Mouse (Mus musculus) kidney, embryonic 14.5 days (tissue): Measurements from ENCODE around the gene Cnst. TPM values are rescaled to one million over a fixed set of nuclear protein-coding genes. Genes with fewer than 3 reads are reported as not detected.

Experiments
- ATAC-seq: fragments of 200-750 bp; cut with Nextera tagmentation; 2 replicates; pipeline ENCODE4 v1.8.0; 2017; ENCODE audit warnings: moderate number of reproducible peaks, mild to moderate bottlenecking, moderate TSS enrichment, moderate library complexity; ENCODE audit not compliant: low FRiP score, low TSS enrichment
- H3K27ac ChIP-seq: fragments of 300-500 bp; sonication (generic); 2 replicates; pipeline ENCODE4 v1.5.1; 2014; ENCODE audit warnings: low read depth, mild to moderate bottlenecking, low read length, moderate library complexity, mixed read lengths
- H3K27me3 ChIP-seq: fragments of 300-500 bp; sonication (generic); 2 replicates; pipeline ENCODE4 v1.6.1; 2014; ENCODE audit warnings: mild to moderate bottlenecking, low read length; ENCODE audit not compliant: control insufficient read depth, insufficient read depth
- H3K36me3 ChIP-seq: fragments of 300-500 bp; sonication (generic); 2 replicates; pipeline ENCODE4 v1.6.1; 2014; ENCODE audit warnings: low read length, mixed read lengths; ENCODE audit not compliant: control insufficient read depth, insufficient read depth
- H3K4me1 ChIP-seq: fragments of 300-500 bp; sonication (generic); 2 replicates; pipeline ENCODE4 v1.6.1; 2014; ENCODE audit warnings: low read length, mixed read lengths; ENCODE audit not compliant: control insufficient read depth, insufficient read depth
- H3K4me2 ChIP-seq: fragments of 300-500 bp; sonication (generic); replicated peaks from 2 replicates; pipeline ENCODE4 v1.6.1; 2014; ENCODE audit warnings: low read depth, mild to moderate bottlenecking, low read length
- H3K4me3 ChIP-seq: fragments of 300-500 bp; sonication (generic); 2 replicates; pipeline ENCODE4 v1.5.1; 2014; ENCODE audit warnings: mild to moderate bottlenecking, low read length
- H3K9ac ChIP-seq: fragments of 300-500 bp; sonication (generic); 2 replicates; pipeline ENCODE4 v1.6.1; 2014; ENCODE audit warnings: low read depth, mild to moderate bottlenecking, low read length, moderate library complexity
- H3K9me3 ChIP-seq: fragments of 300-500 bp; sonication (generic); 2 replicates; pipeline ENCODE4 v1.6.1; 2016; ENCODE audit warnings: low read length; ENCODE audit not compliant: control insufficient read depth
- WGBS: fragments of 180-500 bp; shearing (Covaris S2); extraction: QIAGEN DNeasy Blood & Tissue Kit; methylation state at CpG from one replicate; pipeline ENCODE4 v1.1.7; 2014; 5-methylcytosine and 5-hydroxymethylcytosine counted together
- polyA plus RNA-seq: library from polyadenylated mRNA; unstranded; fragments of >200 nt; fragmentation: Nextera tagmentation; extraction: Ambion mirVana; gene quantifications from 2 replicates; pipeline ENCODE4 v1.2.1, GENCODE M21; 2014

The Cnst gene
- polyA plus RNA-seq, 1 experiment from 2014 or later = 14.1 TPM

DNA sequence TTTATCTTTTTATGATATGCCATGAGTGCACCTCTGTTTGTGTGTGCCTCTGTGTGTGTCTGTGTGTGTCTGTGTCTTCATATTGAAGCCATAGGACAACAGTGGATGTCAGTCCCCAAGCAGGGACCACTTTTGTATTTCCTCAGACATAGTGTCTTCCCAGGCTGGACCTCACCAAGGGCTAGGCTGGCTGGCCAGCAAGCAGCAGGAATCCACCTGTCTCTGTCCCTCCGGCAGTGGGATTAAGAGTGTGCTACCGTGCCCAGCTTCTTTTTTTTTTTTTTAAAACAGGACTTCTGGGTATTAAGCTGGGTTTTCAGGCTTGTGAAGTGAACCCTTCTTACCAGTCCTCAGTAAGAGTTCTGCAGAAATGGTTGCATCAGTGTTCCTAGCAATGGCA is 46.0 kb downstream of the Cnst start:
- Histone ChIP-seq H3K36me3 (no peaks in the 10 kb centered on the region), H3K9me3 (no peaks in the 10 kb centered on the region), H3K27ac (no peak overlapping the region), H3K4me3 (no peak overlapping the region), H3K4me1 (no peaks in the 10 kb centered on the region), H3K27me3 (no peaks in the 10 kb centered on the region), H3K9ac (no peak overlapping the region), H3K4me2 (no peak overlapping the region)
- ATAC-seq = no peak
- WGBS = 97% methylated on average over 2 of the region's 2 CpGs

- 81% methylated on average over 7 of the region's 7 CpGs for WGBS
- H3K4me2 ChIP-seq = no peak overlapping the region
- no peaks in the 10 kb centered on the region for H3K4me1 ChIP-seq
- no peak overlapping the region for H3K4me3 ChIP-seq
- no peaks in the 10 kb centered on the region for H3K36me3 ChIP-seq
- H3K9me3 ChIP-seq = no peaks in the 10 kb centered on the region
- ATAC-seq = no peak
- H3K27me3 ChIP-seq = no peaks in the 10 kb centered on the region
- H3K27ac ChIP-seq = no peak overlapping the region
- H3K9ac ChIP-seq = no peak overlapping the region
Observed at GRCm38 (mm10) chr1:179592972-179593371, 46.8 kb downstream of the Cnst start.

- no peaks in the 10 kb centered on the region for H3K36me3 ChIP-seq
- 79% methylated on average over 6 of the region's 6 CpGs for WGBS
- no peak for ATAC-seq
Observed at GRCm38 (mm10) chr1:179598386-179598785, 52.2 kb downstream of the Cnst start.

GRCm38 (mm10) chr1:179604526-179604925 is 58.4 kb downstream of the Cnst start:
- no peak overlapping the region for H3K4me3 ChIP-seq
- no peak overlapping the region for H3K4me2 ChIP-seq
- H3K27ac ChIP-seq = no peak overlapping the region
- ATAC-seq = no peak
- H3K4me1 ChIP-seq = no peaks in the 10 kb centered on the region
- no peak overlapping the region for H3K9ac ChIP-seq
- H3K9me3 ChIP-seq = no peaks in the 10 kb centered on the region
- no peaks in the 10 kb centered on the region for H3K27me3 ChIP-seq
- WGBS = 72% methylated on average over 3 of the region's 3 CpGs
- 0 out of 2 replicates have a peak, but pooled peaks cover 2% of the 10 kb centered on the region for H3K36me3 ChIP-seq

More at GRCm38 (mm10) chr1:179598386-179598785, 52.2 kb downstream of the Cnst start:
- Histone ChIP-seq H3K9me3 (no peaks in the 10 kb centered on the region), H3K27ac (no peak overlapping the region), H3K4me3 (no peak overlapping the region), H3K27me3 (no peaks in the 10 kb centered on the region), H3K4me1 (no peaks in the 10 kb centered on the region), H3K4me2 (no peak overlapping the region), H3K9ac (no peak overlapping the region)

DNA sequence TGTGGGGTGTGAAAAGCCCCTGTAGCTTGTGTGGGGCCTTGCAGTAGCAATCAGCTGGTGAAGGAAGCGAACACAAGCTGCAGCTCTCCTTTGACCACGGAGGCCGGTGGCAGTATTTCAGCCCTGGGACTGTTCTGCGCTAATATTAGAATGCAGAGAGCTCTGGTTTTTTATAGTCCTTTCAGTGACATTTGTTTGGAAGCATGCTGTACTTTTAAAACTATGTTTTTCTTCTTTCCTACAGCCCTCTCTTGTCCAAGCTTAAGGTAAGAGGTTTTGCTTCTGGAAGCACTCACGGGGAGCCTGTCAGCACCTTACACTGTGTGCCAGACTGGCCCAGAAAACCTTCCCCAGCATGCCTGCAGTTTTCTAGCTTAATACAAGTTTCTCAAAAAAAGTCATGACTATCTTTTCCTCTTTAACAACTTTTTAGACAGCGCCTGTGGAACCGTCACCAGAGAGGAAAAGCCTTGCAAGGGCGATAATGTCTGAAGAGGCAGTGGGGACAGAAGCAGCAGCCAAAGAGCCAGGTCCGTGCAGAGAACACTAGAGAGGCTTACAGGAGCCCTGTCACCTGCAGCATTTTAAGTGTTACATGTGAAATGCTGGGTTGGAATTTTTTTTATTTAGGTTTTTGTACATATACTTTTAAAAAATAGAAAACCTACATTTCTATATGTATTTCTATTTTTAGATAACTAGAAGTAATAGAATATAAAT is 60.0 kb downstream of the Cnst start:
- Histone ChIP-seq H3K4me2 (no peak overlapping the region), H3K27me3 (no peaks in the 10 kb centered on the region), H3K27ac (no peak overlapping the region), H3K4me3 (no peak overlapping the region), H3K9ac (no peak overlapping the region), H3K9me3 (no peaks in the 10 kb centered on the region), H3K4me1 (no peaks in the 10 kb centered on the region), H3K36me3 (peaks cover 14% of the 10 kb centered on the region)
- 88% methylated on average over 9 of the region's 9 CpGs for WGBS
- no peak for ATAC-seq

- no peak for ATAC-seq
- H3K36me3 ChIP-seq = peaks cover 14% of the 10 kb centered on the region
- no peak overlapping the region for H3K4me3 ChIP-seq
- H3K27ac ChIP-seq = no peak overlapping the region
- H3K4me2 ChIP-seq = no peak overlapping the region
- WGBS = 90% methylated on average over 8 of the region's 8 CpGs
- H3K9me3 ChIP-seq = no peaks in the 10 kb centered on the region
- no peak overlapping the region for H3K9ac ChIP-seq
- no peaks in the 10 kb centered on the region for H3K27me3 ChIP-seq
- H3K4me1 ChIP-seq = no peaks in the 10 kb centered on the region
Observed at GRCm38 (mm10) chr1:179608521-179608920, 62.4 kb downstream of the Cnst start.

DNA sequence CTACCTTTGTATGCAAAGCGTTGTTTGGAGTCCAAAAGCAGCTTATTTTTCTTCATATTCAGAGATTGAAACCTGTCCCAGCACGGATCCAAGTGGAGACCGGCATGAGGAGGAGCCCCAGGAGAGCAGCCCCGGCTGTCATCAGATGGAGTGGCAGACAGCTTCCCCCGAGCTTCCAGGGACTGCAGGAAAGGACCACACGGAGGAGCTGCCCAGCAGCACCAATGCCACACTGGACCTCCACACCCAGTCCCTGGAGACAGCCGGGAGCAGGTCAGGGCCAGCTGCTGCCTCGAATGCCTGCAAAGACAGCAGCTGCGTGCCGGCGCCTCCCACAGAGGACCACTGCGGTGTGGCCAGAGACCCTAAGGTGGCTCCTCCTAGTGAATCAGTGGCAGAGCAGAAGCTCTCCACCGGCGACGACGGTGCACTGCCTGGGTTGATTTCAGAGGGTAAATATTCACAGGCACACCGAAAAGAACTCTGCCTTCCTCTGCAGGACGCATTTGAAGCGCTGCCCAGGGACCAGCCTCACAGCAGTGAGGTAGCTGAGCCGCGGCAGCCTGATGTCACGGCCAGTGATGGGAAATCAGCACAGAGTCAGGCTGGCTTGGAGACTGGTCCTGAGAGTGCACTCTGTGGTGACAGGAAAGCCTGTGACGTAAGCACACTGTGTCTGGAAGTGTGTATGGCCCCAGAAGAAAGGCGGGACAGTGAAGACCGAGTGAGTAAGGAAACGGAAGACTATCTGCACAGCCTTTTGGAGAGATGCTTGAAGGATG is 63.7 kb downstream of the Cnst start:
- Histone ChIP-seq H3K9me3 (no peaks in the 10 kb centered on the region), H3K4me2 (no peak overlapping the region), H3K9ac (no peak overlapping the region), H3K27me3 (no peaks in the 10 kb centered on the region), H3K4me1 (no peaks in the 10 kb centered on the region), H3K36me3 (peaks cover 14% of the 10 kb centered on the region), H3K4me3 (no peak overlapping the region), H3K27ac (no peak overlapping the region)
- 60% methylated on average over 26 of the region's 26 CpGs for WGBS
- 0 out of 2 replicates have a peak, but pooled peaks have one; percentile 32 for ATAC-seq

DNA sequence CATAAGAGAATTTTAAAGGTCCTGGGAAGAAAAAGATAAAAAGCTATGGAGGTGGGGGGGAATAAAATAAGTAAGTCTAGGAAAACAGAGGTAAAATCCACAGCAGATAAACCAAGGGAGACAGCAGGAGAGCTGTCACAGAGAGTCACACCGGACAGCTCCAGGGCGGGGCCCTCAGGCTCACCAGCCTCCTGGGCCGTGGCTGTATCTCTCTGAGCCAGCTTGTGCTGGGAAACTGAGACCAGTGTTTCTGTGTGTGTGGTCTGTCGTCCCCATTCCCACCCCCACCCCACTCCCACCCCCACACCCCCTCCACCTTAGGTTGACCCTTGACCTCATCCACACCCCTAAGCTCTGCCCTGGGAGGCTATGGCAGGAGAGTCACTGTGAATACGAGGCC is 65.0 kb downstream of the Cnst start:
- Histone ChIP-seq H3K9ac (no peak overlapping the region), H3K27ac (no peak overlapping the region), H3K9me3 (no peaks in the 10 kb centered on the region), H3K4me3 (no peak overlapping the region), H3K4me1 (no peaks in the 10 kb centered on the region), H3K36me3 (peaks cover 12% of the 10 kb centered on the region), H3K27me3 (no peaks in the 10 kb centered on the region), H3K4me2 (no peak overlapping the region)
- WGBS = 58% methylated on average over 5 of the region's 5 CpGs
- no peak for ATAC-seq

DNA sequence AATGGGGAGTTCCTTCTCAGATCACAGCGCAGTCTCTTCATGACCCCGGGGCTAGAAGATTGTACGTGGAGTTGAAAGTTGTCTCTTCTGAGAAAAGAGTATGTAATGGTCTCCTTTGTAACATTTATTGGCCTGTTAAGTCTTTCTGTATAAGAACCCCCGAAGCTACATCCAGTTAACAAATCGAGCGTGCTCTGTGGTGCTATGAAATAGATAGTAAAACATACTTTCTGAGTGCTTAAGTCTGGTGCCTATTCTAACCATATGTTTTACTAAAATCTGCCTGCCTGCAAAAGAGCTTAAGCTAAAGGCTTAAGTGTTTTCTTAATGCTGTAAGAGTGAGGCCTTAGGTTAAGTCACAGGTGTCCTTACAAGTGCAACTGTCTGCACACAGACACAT is 66.2 kb downstream of the Cnst start:
- 92% methylated on average over 6 of the region's 6 CpGs for WGBS
- no peaks in the 10 kb centered on the region for H3K27me3 ChIP-seq
- no peak overlapping the region for H3K9ac ChIP-seq
- H3K9me3 ChIP-seq = no peaks in the 10 kb centered on the region
- no peak overlapping the region for H3K27ac ChIP-seq
- H3K4me3 ChIP-seq = no peak overlapping the region
- no peaks in the 10 kb centered on the region for H3K4me1 ChIP-seq
- no peak overlapping the region for H3K4me2 ChIP-seq
- no peak for ATAC-seq
- peaks cover 11% of the 10 kb centered on the region for H3K36me3 ChIP-seq
